Mouse (Mus musculus): ENCODE results near the gene Wipi1. TPM values are rescaled to one million over a fixed set of nuclear protein-coding genes. Genes with fewer than 3 reads are reported as not detected.

The Wipi1 gene
- total and polyA plus RNA-seq, 2 experiments from 2014 or later: 10.9 to 16.5 TPM

DNA sequence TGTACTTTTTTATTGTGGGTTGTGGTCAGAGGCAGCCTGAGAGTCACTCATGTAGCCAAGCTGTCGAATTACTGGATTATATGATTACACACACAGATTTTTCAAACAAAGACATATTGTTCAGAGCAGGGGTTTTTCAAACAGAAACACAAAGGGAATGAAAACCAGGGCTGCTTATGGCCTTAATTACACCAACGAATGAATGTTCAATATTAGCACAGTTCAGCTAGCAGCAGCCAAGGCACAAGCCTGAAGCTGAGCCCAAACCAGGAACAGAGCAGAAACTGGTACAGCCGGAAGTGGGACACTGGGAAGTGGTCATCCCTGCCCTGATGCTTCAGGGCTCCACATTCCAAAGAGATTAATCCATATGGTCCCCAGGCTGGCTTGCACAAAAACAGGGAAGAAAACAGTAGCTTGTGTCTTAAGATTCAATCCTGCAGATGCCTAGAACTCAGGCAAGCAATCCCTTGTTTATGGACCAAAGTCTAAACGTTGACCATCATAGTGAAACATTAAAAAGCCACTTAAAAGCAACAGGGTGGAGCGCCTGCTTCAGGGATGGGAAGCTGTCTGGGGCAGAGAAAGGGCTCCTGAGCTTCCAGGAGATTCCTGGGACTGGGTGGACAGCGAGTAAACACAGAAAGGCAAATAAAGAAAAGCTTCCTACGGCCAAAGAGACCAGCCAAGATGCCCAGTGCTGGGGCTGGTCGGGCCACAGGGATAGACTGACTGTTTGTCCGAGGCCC is 1.5 kb downstream of the Wipi1 start:
- WGBS: 9% methylated on average over 9 of the region's 9 CpGs
- Histone ChIP-seq H3K27me3 (ENCODE audit: insufficient read depth, low read length) (no peaks in the 10 kb centered on the region), H3K27ac (ENCODE audit: low read depth, low read length) (no peak overlapping the region), H3K9me3 (ENCODE audit: low read length) (no peaks in the 10 kb centered on the region), H3K4me1 (ENCODE audit: insufficient read depth) (peaks cover 12% of the 10 kb centered on the region; the same call in 1 of the 2 replicates), H3K9ac (peak overlapping the region; percentile 63), H3K36me3 (ENCODE audit: insufficient read depth) (no peaks in the 10 kb centered on the region), H3K4me2 (ENCODE audit: low read depth) (peak overlapping the region; percentile 73), H3K4me3 (ENCODE audit: low read depth, low read length) (peak overlapping the region; percentile 73)
- DNase-seq (no peak), ATAC-seq (no peak)
- TF ChIP-seq CTCF (IDR thresholded peaks at IDR 0.05; ENCODE audit: low read depth): no peak

DNA sequence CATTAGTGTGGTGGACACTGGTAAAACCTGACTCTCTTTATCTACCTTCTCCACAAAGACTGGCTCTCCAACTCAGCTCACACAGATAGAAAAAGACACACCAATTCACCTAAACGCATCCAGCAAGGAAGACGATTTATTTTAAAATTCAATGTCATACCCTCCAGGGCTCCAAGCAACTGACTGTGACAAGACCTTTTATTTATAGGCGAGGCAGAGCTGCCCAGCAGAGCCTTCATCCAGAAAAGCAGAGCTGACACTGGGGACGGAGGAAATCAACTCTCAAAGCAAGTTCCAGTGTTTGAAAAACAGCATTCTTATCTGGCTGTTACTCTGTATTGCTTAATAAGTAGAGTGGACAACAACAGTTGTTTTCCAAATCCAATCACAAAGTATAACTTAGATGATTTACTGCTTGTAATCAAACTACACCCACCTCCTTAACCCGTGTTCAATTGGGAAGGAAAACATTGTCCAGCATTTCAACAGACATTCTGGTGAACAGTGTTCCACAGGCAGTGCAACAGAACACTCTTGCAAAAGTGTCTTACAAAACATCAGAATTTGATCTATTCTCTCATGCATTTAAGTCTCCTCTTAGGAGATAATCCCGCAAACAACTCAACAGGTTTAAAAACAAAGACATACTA is 2.7 kb downstream of the Wipi1 start:
- Histone ChIP-seq H3K9me3 (ENCODE audit: low read length) (no peaks in the 10 kb centered on the region), H3K36me3 (ENCODE audit: insufficient read depth) (no peaks in the 10 kb centered on the region), H3K4me1 (ENCODE audit: insufficient read depth) (peaks cover 12% of the 10 kb centered on the region; the same call in 1 of the 2 replicates), H3K27ac (ENCODE audit: low read depth, low read length) (no peak overlapping the region), H3K27me3 (ENCODE audit: insufficient read depth, low read length) (no peaks in the 10 kb centered on the region), H3K4me3 (ENCODE audit: low read depth, low read length) (no peak overlapping the region), H3K4me2 (ENCODE audit: low read depth) (no peak overlapping the region), H3K9ac (no peak overlapping the region)
- TF ChIP-seq CTCF (IDR thresholded peaks at IDR 0.05; ENCODE audit: low read depth): no peak
- no peak for DNase-seq
- ATAC-seq: no peak
- 79% methylated on average over 6 of the region's 6 CpGs for WGBS

DNA sequence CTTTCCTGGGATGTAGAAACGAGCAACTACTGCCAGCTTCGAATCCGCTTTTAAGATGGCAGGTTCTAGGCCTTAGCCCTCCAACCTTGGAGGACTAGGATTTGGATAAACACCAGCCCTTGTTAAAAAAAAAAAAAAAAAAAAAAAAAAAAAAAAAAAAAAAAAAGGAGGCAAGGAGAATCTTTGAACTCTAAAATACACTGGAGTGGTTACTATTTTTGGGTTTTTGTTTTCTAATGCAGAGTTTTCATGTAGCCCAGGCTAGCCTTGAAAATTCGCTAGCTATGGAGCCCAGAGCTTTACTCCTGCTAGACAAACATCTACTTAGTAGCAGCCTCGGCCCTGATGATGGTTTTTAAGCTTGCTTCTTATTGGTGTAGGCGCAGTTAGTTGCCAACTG is 4.2 kb downstream of the Wipi1 start:
- WGBS: 70% methylated on average over 6 of the region's 6 CpGs
- Histone ChIP-seq H3K9ac (no peak overlapping the region), H3K27ac (ENCODE audit: low read depth, low read length) (no peak overlapping the region), H3K4me1 (ENCODE audit: insufficient read depth) (peaks cover 12% of the 10 kb centered on the region; the same call in 1 of the 2 replicates), H3K27me3 (ENCODE audit: insufficient read depth, low read length) (no peaks in the 10 kb centered on the region), H3K4me3 (ENCODE audit: low read depth, low read length) (no peak overlapping the region), H3K4me2 (ENCODE audit: low read depth) (no peak overlapping the region), H3K9me3 (ENCODE audit: low read length) (no peaks in the 10 kb centered on the region), H3K36me3 (ENCODE audit: insufficient read depth) (no peaks in the 10 kb centered on the region)
- DNase-seq (no peak), ATAC-seq (no peak)
- no peak for TF ChIP-seq CTCF (IDR thresholded peaks at IDR 0.05; ENCODE audit: low read depth)

DNA sequence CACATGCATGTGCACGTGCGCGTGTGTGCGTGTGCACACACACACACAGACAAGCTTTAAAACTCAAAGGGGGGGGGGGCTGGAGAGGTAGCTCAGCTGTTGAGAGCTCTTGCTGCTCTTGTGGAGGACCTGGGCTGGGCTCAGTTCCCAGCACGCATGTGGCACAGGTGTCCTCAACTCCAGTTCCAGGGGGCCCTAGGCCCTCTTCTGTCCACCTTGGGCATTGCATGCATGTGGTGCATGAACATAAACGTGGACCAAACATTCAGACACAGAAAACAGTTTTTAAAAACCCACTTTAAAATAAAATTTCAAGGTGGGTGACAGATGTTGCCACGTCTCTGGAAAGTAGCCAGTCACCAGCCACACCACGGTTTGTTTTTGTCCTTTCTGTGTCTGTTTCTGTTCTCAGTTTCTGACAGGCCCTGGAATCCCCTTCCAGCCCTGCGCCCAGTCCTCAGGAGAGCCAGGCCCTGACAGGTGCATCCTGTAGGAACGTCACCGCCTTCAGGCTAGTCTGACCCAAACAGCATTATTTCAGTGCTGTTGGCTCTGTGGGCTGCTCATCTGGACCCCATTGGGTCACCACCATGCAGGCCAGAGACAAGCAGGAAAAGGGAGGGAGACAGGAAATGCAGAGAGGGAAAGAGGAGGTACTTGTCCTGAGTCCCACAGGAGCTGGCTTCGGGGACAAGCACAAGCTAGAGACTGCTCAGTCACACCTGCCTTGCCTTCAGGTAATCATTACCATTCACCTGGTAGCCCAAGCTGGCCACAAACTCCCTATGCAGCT is 12.8 kb downstream of the Wipi1 start:
- Histone ChIP-seq H3K36me3 (ENCODE audit: insufficient read depth) (no peaks in the 10 kb centered on the region; the same call in 1 of the 2 replicates), H3K4me3 (ENCODE audit: low read depth, low read length) (no peak overlapping the region), H3K4me1 (ENCODE audit: insufficient read depth) (no peaks in the 10 kb centered on the region), H3K27me3 (ENCODE audit: insufficient read depth, low read length) (no peaks in the 10 kb centered on the region), H3K4me2 (ENCODE audit: low read depth) (no peak overlapping the region), H3K9ac (no peak overlapping the region), H3K9me3 (ENCODE audit: low read length) (no peaks in the 10 kb centered on the region), H3K27ac (ENCODE audit: low read depth, low read length) (no peak overlapping the region)
- peak; percentile 16; the same call in 1 of the 2 replicates for TF ChIP-seq CTCF (IDR thresholded peaks at IDR 0.05; ENCODE audit: low read depth)
- 89% methylated on average over 12 of the region's 12 CpGs for WGBS
- ATAC-seq: no peak
- DNase-seq: no peak

DNA sequence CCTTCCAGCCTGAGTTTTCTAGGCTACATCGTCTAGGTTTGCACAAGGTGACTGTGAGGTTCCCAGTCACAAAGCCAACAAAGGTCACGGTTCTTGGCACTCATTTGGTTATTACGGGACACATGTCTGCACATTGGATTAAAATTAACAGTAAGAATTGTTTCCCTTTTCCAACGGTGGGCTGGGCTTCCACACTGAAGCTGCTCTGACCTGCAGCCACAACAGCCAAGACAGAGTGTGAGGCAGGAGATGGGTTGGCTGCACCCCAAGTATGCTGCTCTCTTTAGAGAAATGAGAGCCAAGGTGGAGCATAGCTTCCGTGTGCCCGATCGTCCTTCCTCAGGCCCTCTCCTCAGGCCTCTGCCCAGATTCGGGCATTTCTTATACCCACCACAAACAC is 17.0 kb downstream of the Wipi1 start:
- no peaks in the 10 kb centered on the region for H3K9me3 ChIP-seq (ENCODE audit: low read length)
- ATAC-seq (no peak), DNase-seq (no peak)
- no peaks in the 10 kb centered on the region for H3K36me3 ChIP-seq (ENCODE audit: insufficient read depth)
- no peaks in the 10 kb centered on the region for H3K4me1 ChIP-seq (ENCODE audit: insufficient read depth)
- no peak overlapping the region for H3K4me3 ChIP-seq (ENCODE audit: low read depth, low read length)
- 88% methylated on average over 8 of the region's 8 CpGs for WGBS
- no peak overlapping the region for H3K9ac ChIP-seq
- H3K27me3 ChIP-seq (ENCODE audit: insufficient read depth, low read length): no peaks in the 10 kb centered on the region
- TF ChIP-seq CTCF (IDR thresholded peaks at IDR 0.05; ENCODE audit: low read depth): no peak
- no peak overlapping the region for H3K4me2 ChIP-seq (ENCODE audit: low read depth)
- H3K27ac ChIP-seq (ENCODE audit: low read depth, low read length): no peak overlapping the region

DNA sequence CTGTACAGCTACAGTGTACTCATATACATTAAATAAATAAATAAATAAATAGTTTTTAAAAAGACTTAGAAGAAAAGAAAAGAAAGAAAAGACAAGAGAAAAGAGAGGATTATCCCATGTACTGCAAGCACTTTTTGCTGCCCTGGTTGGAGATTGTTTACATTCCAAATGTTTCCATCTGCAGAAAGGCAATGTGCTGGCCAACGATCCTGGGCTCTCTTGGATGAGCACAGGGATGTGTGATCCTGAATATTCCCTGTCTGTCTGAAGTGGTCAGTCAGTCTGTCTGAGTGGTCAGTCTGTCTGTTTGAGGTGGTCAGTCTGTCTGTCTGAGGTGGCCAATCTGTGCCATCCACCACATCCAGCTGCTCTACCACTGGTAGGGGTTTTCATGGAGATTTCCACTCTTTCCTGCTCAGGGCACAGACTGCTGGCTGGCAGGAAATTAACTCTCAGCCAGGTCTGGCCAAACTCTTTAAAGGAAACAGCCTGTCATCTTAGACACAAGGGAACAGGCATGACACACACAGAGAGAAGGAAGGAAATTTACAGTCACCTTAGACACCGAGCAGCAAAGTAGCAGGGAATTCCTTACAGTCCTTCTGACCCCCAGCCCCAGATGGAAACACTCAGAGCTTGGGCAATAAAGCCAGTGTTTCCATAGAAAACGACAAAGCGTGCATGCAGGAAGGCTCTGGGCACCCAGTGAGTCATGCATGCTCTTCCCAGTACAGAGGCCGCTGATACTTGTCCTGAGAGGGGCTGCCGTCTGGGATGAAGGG is 18.4 kb downstream of the Wipi1 start:
- Histone ChIP-seq H3K9ac (no peak overlapping the region), H3K27me3 (ENCODE audit: insufficient read depth, low read length) (no peaks in the 10 kb centered on the region), H3K36me3 (ENCODE audit: insufficient read depth) (no peaks in the 10 kb centered on the region), H3K27ac (ENCODE audit: low read depth, low read length) (no peak overlapping the region), H3K4me3 (ENCODE audit: low read depth, low read length) (no peak overlapping the region), H3K9me3 (ENCODE audit: low read length) (no peaks in the 10 kb centered on the region), H3K4me1 (ENCODE audit: insufficient read depth) (no peaks in the 10 kb centered on the region), H3K4me2 (ENCODE audit: low read depth) (no peak overlapping the region)
- ATAC-seq: no peak
- WGBS: 83% methylated on average over 6 of the region's 6 CpGs
- TF ChIP-seq CTCF (IDR thresholded peaks at IDR 0.05; ENCODE audit: low read depth): no peak
- no peak for DNase-seq
